Mouse (Mus musculus) left cerebral cortex, adult 18-20 months (tissue): ENCODE data around the gene Plvap. TPM values are rescaled to one million over a fixed set of nuclear protein-coding genes. Genes with fewer than 3 reads are reported as not detected.
A peak's percentile ranks its signal among the peaks of the same experiment; 100 is the strongest.

Experiments used
- DNase-seq, 2 experiments: peaks; one replicate each; pipeline ENCODE4 v3.0.0; 2021 to 2022; ENCODE audit warnings: low spot score in 2 of 2, mixed read lengths in 1 of 2
- long read RNA-seq, 2 experiments: library from polyadenylated mRNA; stranded (forward); transcript quantifications; one replicate each; pipeline ENCODE4 v2.0.0; 2021
- total RNA-seq, 2 experiments: library from RNA; stranded (reverse); gene quantifications; 2 replicates each; pipeline ENCODE4 v1.2.3; 2021

Gene Plvap
- 1 to 10 TPM; 9.4 to 9.5 TPM for total RNA-seq
- long read RNA-seq, experiment 1, partial matches to known transcripts, result 20 of 22 reads
- long read RNA-seq, experiment 1, other reads (novel, unspliced or antisense), result 2 of 22 reads
- long read RNA-seq, experiment 2, partial matches to known transcripts, result 17 of 20 reads
- long read RNA-seq, experiment 2, other reads (novel, unspliced or antisense), result 2 of 20 reads

DNA sequence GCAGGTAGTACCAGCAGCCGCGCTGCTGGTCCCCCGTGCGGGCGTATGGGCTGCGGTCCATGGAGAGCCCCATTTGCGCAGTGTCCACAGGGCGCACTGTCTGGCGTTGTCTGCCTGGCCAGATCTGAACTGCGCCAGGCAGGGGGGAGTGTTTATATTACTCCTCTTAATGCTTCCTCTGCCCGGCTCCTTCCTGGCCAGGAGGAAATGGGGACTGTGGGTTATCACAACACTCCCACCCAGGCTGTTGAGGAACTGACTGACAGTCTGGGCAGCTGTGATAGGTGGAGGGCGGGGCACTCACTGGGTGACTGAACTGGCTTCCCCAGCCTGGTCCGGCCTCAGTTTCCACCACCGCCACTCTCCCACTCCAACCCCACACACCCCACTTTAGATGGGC lies at the start of gene Plvap:
TSS of gene Plvap (minus strand) at position 109 of the 400 bp plus-strand sequence.
- no peak for DNase-seq

DNA sequence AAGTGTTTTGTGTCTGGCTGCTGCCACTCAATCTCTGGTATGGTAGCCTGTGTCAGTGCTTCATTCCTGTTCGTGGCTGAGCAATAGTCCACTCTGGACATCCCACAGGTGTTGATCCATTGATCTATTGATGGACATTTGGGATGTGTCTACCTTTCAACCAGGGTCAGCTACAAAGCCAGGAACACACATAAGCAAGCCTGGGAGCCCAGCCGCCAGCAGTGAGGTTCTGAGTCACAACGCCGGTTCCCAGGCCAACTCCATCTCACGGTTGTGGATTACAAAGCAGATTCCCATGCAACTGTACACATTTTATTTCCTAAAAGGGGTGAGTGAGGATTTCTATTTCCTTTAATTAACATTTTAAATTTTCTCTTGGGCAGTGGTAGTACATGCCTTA lies 49.2 kb upstream of the Plvap start:
- no peak for DNase-seq

DNA sequence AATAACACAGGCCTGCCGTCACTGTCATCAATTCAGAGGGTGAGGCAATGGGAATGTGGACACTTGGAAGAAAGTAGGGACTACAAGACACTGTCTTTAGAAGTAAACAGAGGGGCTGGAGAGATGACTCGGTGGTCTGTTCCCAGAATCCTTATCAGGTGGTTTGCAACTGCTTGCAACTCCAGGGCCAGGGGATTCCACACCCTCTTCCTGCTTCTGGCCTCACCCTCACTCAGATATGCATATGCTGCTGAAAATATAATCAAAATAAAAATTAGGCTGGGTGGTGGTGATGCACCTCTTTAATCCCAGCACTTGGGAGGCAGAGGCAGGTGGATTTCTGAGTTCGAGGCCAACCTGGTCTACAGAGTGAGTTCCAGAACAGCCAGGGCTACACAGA lies 48.5 kb upstream of the Plvap start:
- no peak for DNase-seq

DNA sequence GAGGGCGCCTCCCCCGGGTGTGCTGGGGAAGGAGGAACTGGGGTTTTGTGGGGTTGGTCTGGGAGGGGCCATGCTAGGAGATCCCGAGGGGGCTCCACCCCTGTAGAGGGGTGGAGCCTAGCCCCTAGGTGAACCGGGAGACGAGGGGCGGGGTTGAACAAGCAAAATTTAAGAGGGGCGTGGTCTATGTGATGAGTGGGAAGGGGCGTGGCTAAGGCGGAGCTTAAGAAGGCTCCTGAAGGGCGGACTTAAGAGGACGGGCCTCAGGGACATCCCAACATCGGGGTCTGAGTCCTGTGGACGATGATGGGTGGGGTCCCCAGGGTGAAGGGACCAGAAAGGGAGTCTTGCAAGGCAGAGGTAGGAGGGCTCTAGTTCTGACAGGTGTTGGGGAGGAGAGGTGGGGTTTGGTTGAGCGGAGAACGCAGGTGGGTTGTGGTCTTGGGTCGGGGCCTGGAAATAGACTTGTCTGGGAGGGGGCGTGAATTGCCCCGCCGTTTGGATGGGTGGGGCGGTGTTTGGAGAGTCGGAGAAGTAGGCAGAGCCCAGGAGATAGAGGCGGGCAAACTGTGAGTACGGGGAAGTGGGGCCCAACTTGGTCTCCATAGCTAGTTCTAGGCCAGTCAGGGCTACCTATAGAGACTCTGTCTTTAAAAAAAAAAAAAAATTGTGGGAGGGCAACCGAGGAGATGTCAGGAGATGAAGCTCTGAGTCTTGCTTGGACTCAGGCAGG lies 47.6 kb upstream of the Plvap start:
- DNase-seq, result no peak

DNA sequence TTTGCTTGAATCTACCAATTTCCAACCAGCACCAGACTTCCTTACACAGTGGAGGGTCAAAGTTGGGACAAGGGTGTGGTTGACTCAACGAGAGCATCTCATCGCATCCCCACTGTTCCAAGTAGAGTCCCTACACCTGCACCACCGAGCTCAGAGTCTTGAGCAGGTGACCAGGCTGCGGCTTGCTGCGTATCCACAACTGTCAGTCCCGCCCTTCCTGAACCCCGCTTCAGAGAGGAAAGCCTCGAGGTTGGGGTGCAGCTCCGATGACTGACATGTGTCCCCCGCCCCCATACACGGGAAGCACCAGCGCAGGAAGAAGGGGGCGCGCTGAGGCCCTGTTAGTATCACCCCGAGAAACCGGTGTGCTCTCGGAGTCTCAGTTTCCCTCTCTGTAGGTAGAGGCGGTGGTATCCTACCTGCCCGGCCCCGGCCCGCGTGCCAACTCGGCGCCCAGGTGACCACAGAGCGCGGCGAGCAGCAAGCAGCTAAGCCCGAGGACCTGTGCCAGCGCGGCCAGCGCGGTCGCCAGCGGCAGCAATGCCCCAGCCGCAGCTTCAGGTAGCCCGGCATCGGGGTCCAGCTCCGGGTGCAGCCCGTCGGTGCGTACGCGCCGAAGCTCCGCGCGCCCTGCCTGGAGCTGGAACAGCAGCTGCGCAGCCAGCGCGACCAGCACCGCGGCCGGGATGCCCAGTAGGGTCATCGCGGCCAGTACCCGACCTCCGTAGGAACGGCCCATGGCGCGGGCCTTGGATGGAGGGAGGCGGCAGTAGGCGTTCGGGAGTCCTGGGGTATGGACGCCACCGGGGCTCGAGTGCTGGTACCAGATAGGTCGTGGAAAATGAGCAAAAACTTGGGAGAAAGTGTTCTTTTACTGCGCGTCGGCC lies 46.8 kb upstream of the Plvap start, which contains the start of gene Tmem221:
TSS of gene Tmem221 (minus strand) at position 801 of the 887 bp plus-strand sequence.
- DNase-seq, result no peak

DNA sequence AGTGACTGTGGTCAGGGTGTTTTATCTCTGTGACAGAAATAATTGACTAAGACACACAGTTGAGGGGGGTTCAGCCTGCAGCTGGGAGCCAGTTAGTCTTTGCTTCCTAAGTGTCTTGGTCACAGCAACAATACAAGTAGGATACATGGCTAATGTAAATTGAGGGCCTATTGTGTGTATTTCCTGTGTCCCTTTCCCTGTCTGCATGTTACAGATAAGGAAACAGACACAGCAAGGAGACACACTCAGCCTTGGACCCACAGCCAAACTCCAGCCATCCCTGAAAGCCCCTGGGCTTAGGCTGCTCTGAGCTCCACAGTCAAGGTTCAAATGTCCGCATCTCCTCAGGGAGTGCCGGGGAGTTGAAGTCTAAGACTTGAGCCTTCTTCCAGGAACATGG lies 43.1 kb upstream of the Plvap start:
- no peak for DNase-seq

DNA sequence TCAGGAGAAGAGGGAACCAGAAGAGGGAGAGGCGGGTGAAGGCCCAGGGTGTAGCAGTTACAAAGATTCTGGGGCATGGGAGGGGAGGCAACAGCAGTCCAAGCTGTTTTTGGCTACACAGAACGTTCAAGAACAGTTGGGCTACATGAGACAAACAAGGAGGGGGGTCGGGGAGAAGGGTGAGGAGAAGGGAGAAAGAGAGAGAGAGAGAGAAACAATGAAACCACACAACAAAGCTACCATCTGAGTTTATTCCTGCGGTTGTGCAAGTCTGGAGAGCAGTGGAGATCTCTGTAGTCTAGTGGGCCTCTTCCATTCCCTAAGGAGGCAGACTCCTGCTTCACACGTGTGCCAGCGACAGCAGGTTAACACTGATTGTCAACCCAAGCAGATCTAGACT lies 42.4 kb upstream of the Plvap start:
- DNase-seq, result no peak

DNA sequence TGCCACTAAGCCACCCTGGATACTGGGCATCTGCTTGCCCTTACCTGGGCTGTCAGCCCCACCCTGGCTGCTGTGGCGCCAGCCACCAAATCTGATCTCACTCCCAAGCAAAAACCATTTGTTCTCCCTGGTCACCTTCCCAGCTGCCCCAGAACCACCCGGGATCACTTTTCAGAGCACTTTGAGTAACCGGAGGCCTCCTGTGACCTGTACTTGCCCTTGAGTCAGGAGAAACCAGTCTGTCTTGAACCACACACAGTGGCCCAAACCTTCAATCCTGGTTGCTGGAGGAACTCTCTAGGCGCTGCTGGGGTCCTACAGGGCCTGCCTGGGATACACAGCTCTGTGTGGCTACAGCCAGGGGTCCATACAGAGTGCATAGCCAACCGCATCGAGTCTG lies 41.2 kb upstream of the Plvap start:
- no peak for DNase-seq

DNA sequence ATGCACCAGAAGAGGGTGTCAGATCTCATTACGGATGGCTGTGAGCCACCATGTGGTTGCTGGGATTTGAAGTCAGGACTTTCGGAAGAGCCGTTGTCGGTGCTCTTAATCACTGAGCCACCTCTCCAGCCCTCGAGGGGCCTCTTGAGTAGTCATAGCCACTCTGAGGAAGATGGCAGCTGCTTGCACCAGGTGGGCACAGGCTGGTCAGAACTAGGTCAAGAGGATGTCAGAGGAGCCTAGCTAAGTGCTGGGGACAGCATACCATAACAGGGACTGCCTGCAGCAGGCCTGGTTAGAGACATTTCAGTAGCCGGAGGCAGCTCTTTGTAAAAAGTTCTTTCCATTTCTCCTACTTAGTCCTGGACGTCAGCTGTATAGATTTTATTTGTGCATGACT lies 39.2 kb upstream of the Plvap start:
- no peak for DNase-seq

DNA sequence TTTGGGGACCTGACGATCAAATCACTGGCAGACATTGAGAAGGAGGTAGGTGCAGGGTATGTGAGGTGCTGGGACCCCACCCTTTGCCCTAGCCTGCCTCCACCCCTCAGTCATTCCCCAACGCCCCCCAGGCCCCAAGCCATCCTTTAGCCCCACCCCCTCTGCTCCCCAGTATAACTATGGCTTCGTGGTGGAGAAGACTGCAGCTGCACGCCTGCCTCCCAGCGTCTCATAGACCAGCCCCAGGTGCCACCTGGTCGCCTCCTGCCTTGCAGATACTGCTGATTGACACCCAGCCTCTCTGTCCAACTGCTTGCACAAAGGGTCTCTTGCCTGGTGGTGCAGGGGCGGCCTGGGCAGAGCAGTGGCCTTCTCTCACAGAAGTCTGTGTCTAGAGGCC lies 36.0 kb upstream of the Plvap start:
- no peak for DNase-seq

DNA sequence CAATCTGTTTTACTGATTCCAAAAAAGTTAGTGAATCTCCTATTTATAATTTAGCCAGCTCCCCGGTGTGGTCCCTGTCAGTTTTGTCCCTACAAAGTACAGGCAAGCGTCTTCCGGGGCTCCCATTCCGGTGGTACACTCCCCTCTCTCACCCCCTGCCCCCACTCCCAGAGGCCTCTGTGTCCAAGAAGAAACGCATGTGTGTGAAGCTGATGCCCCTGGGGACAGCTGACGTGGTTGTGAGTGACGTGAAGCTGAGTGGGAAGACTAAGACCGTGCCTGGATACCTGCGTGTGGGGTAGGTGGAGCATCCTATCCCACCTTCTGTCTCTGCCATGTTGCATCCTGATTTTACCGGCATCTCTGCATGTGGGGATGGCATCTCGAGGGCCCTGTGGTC lies 33.5 kb upstream of the Plvap start:
- no peak for DNase-seq

DNA sequence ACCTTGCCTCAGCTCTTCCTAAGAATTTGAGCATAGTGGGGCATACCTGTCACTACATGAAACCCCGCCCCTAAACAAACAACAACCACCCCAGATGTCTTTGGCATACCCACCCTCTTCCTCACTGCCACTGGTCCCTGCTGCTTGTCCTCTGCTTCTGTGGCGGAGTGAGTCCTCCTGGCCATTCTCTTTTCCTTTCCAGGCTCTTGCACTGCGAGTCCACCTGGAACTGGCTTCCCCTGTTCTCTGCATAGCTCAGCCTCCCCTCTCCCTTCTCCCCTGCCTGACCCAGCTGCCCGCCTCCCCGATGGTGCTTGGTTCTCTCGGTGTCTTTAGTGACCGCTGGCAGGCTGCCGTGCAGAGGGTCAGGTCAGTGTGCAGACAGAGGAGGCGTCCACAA lies 32.2 kb upstream of the Plvap start:
- no peak for DNase-seq

DNA sequence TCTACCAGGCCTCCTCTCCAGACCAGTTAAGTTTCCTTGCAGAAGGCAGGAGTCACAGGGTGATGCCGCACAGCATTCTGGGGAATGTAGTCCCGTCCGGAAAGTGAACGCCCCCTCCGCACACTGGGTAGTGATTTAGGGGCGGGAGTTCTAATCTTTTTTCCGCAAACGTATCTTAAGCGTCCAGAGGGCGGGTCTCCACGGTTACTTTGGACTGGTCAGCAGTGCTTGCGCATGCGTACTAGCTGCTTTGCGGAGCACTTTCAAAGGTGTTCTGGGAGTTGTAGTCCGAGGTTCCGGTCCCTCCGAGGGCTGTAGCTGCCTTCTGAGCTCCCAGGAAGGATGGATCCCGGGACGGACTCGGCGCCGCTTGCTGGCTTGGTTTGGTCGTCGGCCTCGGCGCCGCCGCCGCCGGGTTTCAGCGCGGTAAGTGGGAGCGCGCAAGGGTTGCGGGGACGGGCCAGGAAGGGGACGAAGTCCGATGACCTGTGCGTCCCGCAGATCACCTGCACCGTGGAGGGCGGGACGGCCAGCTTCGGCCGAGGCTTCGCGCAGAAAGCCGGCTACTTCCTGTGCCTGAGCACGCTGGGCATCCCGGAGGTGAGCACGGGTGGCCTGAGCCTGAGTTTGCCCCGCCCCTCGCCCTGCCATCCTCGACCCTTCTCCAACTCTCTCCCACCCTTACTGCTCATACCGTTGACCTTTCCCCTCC lies 31.2 kb upstream of the Plvap start, which contains the start of gene Mvb12a:
TSS of gene Mvb12a (plus strand) at position 291 of the 712 bp plus-strand sequence.
- DNase-seq, result peak; percentile 96 to 97

DNA sequence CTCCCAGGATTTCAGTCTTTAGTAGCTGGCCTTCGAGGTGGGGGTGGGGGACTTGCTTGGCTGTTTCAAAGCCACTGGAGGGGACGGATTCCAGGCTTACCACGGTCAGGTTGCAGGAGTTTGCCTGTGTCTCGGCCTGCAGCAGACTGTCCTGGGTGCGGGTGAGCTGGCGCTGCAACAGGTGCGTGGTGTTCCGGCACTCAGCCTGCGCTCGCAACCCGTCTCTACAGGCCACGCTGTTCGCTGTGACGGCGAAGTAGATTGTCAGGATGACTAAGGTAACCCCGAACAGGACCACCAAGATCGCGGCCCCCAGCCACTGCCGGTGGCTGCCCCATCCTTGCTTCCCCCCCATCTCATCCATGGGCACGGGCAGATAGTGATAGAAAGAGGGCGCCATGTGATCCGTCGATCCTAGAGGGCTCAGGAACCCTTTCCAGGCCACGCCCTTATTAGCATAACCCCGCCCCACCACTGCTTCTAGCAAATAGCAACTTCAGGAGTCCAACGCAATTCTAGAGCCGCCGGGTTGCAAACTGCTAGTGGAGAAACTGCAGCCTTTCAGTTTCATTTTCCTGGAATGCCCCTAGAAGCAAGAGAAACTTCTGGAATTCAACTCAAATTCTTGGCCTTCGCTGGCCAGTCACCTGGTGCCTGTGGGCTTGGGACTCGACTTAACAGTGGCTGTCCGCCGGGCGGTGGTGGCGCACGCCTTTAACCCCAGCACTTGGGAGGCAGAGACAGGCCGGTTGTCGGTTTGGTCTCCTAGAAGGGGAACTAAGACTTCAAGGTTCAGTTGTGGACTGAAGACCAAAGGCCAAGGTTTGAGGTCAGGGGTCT lies 25.7 kb upstream of the Plvap start, which contains the start of gene Bst2:
TSS of gene Bst2 (minus strand) at position 429 of the 840 bp plus-strand sequence.
- peak; percentile 25 to 26 for DNase-seq

DNA sequence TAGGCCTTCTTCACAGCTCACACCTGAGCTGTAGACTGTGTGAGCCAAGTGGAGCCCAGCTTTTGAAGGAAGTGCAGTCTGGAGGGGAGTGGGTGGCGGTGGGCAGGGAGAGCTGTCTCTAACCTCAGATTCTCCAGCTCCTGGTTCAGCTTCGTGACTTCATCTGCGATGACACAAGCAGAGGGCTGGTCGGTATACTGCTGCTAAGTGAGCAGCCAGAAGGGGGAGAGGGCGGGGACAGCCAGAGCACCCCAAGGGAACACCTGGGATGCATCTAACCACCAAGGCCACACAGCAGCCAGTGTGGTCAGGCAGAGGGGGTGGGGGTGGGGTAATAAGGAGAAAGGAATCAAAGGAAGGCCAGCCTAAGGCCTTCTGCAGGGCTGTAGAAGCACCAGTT lies 24.1 kb upstream of the Plvap start:
- DNase-seq, result peak in 1 of 2 experiments; percentile 25

DNA sequence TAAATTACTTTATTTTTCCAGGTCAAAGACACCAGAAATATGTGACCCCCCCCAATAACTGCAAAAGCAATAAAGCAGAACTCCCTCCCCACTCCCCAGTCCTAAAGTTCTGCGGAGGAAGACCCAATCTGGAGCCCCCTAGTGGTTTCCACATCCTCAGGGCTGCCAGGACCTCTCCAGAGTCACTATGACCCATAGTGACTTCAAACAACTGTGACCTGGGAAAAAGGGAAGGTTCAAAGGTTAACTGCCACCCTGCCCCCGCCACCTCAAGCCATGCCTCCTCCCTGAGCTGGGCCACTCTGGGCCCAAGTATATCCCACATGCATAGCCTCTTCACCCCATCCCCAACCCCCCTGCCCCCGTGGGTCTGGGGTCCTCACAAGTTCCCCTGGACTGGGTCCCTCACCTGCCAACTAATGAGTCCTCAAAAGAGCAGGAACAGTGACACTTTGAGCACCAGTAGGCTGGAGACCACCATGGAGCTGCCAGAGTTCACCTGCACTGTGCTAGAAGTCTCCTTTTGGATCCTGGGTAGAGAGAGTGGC lies 22.8 kb upstream of the Plvap start:
- DNase-seq, result no peak

DNA sequence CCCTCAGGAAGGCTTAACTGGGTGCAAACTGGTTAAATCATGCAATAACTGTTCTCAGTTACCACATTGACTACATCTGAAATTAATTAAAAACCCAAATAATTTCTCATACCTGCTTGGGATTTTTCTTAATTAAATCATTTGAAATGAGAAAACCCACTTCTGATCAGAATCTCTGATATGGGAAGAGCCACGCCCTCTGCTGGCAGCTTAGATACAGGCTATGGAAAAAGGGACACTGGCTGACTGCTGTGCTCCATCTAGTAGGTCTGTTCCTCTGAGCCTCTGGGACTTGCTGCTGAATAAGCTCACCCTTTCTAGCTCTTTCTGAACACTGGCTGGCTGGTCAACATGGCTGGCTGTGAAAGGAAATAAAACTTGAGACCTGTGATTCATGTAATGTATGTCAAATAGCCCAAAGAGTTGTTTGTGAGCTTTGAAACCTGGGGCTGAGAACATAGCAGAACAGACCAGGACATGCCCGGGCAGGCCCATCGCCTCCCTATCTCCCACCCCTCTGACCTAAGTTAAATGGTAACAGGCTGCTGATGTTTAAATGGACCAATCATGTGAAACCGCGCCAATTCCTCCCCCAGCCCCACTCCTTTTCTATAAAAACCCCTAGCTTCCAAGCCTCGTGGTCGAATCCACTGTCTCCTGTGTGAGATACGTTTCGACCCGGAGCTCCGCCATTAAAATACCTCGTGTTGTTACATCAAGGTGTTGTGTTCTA lies 19.3 kb upstream of the Plvap start:
- DNase-seq, result peak; percentile 30 to 36

DNA sequence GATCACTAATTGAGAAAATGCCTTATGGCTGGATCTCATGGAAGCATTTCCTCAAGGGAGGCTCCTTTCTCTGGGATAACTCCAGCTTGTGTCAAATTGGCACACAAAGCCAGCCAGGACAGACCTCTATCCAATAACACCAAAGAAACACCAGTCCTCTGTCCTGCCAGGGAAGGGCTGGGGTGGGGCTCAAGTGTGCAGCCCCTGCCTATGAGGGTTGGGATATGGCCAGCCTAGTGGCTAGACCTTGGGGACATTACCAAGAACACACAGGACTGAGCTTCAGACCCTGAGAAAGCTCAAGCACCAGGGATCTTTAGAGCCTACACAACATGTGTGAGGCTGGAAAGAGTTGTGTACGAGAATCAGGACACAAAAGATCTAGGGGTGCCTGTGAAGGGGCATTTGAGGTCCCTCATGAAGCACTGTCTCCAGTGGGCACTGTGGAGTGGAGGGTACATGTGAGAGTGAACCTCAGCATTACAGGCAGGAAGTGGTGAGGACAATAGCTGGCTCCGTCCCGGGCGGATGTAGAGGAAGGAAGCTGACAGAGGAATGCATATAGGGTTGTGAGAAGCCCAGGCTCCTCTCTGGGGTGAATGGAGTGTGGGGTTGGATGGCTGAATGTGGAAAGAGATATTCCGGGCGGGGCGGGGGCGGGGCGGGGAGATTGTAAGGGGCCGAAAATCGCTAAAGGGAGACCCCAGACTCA lies 17.0 kb upstream of the Plvap start:
- DNase-seq, result no peak
